Mouse (Mus musculus) kidney, embryonic 14.5 days (tissue): ENCODE measurements around the gene Olfr714. TPM values are rescaled to one million over a fixed set of nuclear protein-coding genes. Genes with fewer than 3 reads are reported as not detected.

Experiments
- polyA plus RNA-seq: library from polyadenylated mRNA; unstranded; fragments of >200 nt; fragmentation: Nextera tagmentation; extraction: Ambion mirVana; gene quantifications from 2 replicates; pipeline ENCODE4 v1.2.1, GENCODE M21; 2014

The Olfr714 gene
- polyA plus RNA-seq, 1 experiment from 2014 or later = not detected

Other genes starting within 250 kb of the Olfr714 start
- gene Olfr702, start 237.1 kb upstream of the Olfr714 start, polyA plus RNA-seq = not detected in 2 replicates
- gene Olfr703, start 227.6 kb upstream of the Olfr714 start, polyA plus RNA-seq = not detected in 2 replicates
- gene Olfr704, start 207.8 kb upstream of the Olfr714 start, polyA plus RNA-seq = not detected in 2 replicates
- not detected in 2 replicates for gene Olfr705, start 194.1 kb upstream of the Olfr714 start, polyA plus RNA-seq
- not detected in 2 replicates for gene Olfr706, start 182.8 kb upstream of the Olfr714 start, polyA plus RNA-seq
- gene Olfr707, start 169.7 kb upstream of the Olfr714 start, polyA plus RNA-seq = not detected in 2 replicates
- gene Olfr1532-ps1, start 163.0 kb upstream of the Olfr714 start, polyA plus RNA-seq = not detected in 2 replicates
- not detected in 2 replicates for gene Olfr709-ps1, start 138.8 kb upstream of the Olfr714 start, polyA plus RNA-seq
- gene Olfr710, start 122.7 kb upstream of the Olfr714 start, polyA plus RNA-seq = not detected in 2 replicates
- not detected in 2 replicates for gene Olfr6, start 107.0 kb upstream of the Olfr714 start, polyA plus RNA-seq
- gene Olfr711, start 95.5 kb upstream of the Olfr714 start, polyA plus RNA-seq = not detected in 2 replicates
- gene Olfr2, start 64.9 kb upstream of the Olfr714 start, polyA plus RNA-seq = not detected in 2 replicates
- gene Olfr713, start 39.8 kb upstream of the Olfr714 start, polyA plus RNA-seq = not detected in 2 replicates
- not detected in 2 replicates for gene Olfr17, start 22.2 kb downstream of the Olfr714 start, polyA plus RNA-seq
- not detected in 2 replicates for gene Olfr715b, start 39.4 kb downstream of the Olfr714 start, polyA plus RNA-seq
- gene Olfr715, start 60.1 kb downstream of the Olfr714 start, polyA plus RNA-seq = not detected in 2 replicates
- gene Olfr716, start 67.3 kb downstream of the Olfr714 start, polyA plus RNA-seq = not detected in 2 replicates
- gene Nlrp14, start 96.0 kb downstream of the Olfr714 start, polyA plus RNA-seq = not detected in 2 replicates
- not detected in 2 replicates for gene Rbmxl2, start 138.5 kb downstream of the Olfr714 start, polyA plus RNA-seq